In genomic region chr17:28407418-28408250, GRCm38 (mm10) we compare ENCODE assay signal across 8 mouse cellular contexts. TPM values are rescaled to one million over a fixed set of nuclear protein-coding genes. Genes with fewer than 3 reads are reported as not detected.
DNase-seq lines count a peak whose midpoint lies in the region; ATAC-seq and TF ChIP-seq lines count a peak whose summit lies in the region.

No protein-coding gene starts in this region.

- H3K4me2 ChIP-seq in heart, postnatal 0 days (ENCODE audit: low read depth, low read length), result no peak overlapping the region
- no peak overlapping the region for H3K4me2 ChIP-seq in liver, embryonic 14.5 days (ENCODE audit: low read depth)
- no peak overlapping the region for H3K4me2 ChIP-seq in stomach, embryonic 14.5 days (replicated peaks; ENCODE audit: low read depth, low read length)

- peak; percentile 90 for ATAC-seq in heart, postnatal 0 days (ENCODE audit: insufficient read depth, low read depth)
- ATAC-seq in liver, embryonic 14.5 days (ENCODE audit: insufficient read depth), result peak; percentile 63; the same call in 1 of the 2 replicates
- ATAC-seq in stomach, embryonic 14.5 days (ENCODE audit: insufficient number of reproducible peaks, insufficient read depth, low FRiP score, low read depth), result peak; percentile 61; the same call in 1 of the 2 replicates

- peaks cover 6% of the 10 kb centered on the region; the same call in 1 of the 2 replicates for H3K9me3 ChIP-seq in forebrain, embryonic 10.5 days
- H3K9me3 ChIP-seq in heart, postnatal 0 days (replicated peaks; ENCODE audit: control insufficient read depth, low read length), result no peaks in the 10 kb centered on the region
- no peaks in the 10 kb centered on the region for H3K9me3 ChIP-seq in liver, embryonic 14.5 days (ENCODE audit: control insufficient read depth, low read length)
- no peaks in the 10 kb centered on the region for H3K9me3 ChIP-seq in stomach, embryonic 14.5 days (ENCODE audit: control insufficient read depth, low read depth, low read length)

- H3K36me3 ChIP-seq in forebrain, embryonic 10.5 days (replicated peaks), result peaks cover 66% of the 10 kb centered on the region
- H3K36me3 ChIP-seq in heart, postnatal 0 days (replicated peaks; ENCODE audit: control insufficient read depth, insufficient read depth, low read length), result peaks cover 28% of the 10 kb centered on the region
- peaks cover 3% of the 10 kb centered on the region; the same call in 1 of the 2 replicates for H3K36me3 ChIP-seq in liver, embryonic 14.5 days (replicated peaks; ENCODE audit: control insufficient read depth, insufficient read depth, low read depth)
- H3K36me3 ChIP-seq in stomach, embryonic 14.5 days (ENCODE audit: control insufficient read depth, insufficient read depth, low read length), result no peaks in the 10 kb centered on the region; the same call in 1 of the 2 replicates

- no peak overlapping the region for H3K4me3 ChIP-seq in forebrain, embryonic 10.5 days
- no peak overlapping the region for H3K4me3 ChIP-seq in heart, postnatal 0 days (ENCODE audit: low read depth, low read length)
- no peak overlapping the region for H3K4me3 ChIP-seq in liver, embryonic 14.5 days (ENCODE audit: insufficient read depth in 1 of 2, low read depth in 2 of 2, low read length in 2 of 2)
- no peak overlapping the region for H3K4me3 ChIP-seq in stomach, embryonic 14.5 days (ENCODE audit: low read depth, low read length)

- peak; percentile 97 for TF ChIP-seq CTCF in heart, postnatal 0 days (IDR thresholded peaks at IDR 0.05; ENCODE audit: low read depth)
- peak; percentile 95 for TF ChIP-seq CTCF in liver, embryonic 14.5 days (IDR thresholded peaks at IDR 0.05; ENCODE audit: low read depth)

- peak; percentile 88 for DNase-seq in CD4-positive helper T cell, adult 2 months (ENCODE audit: low read depth, low spot score)
- DNase-seq in brain, adult 2 months (ENCODE audit: low read depth, low spot score), result peak; percentile 93
- peak; percentile 59 for DNase-seq in forebrain, embryonic 10.5 days (ENCODE audit: extremely low spot score, low spot score)
- peak; percentile 87 for DNase-seq in heart, postnatal 0 days (ENCODE audit: low spot score)
- peak; percentile 86 to 88 for DNase-seq in kidney, postnatal 36 days
- peak; percentile 34 to 49 (median 39) for DNase-seq in liver, embryonic 14.5 days (ENCODE audit: low read depth in 3 of 3, low spot score in 3 of 3)
- DNase-seq in neural tube, embryonic 10.5 days (ENCODE audit: extremely low spot score, low spot score), result peak; percentile 60

- H3K9ac ChIP-seq in heart, postnatal 0 days (replicated peaks; ENCODE audit: low read depth, low read length), result no peak overlapping the region
- H3K9ac ChIP-seq in liver, embryonic 14.5 days (replicated peaks), result no peak overlapping the region
- no peak overlapping the region for H3K9ac ChIP-seq in stomach, embryonic 14.5 days (replicated peaks; ENCODE audit: low read depth, low read length)

- WGBS in forebrain, embryonic 10.5 days, result 54% methylated on average over 15 of the region's 15 CpGs
- 37% methylated on average over 15 of the region's 15 CpGs for WGBS in heart, postnatal 0 days
- WGBS in liver, embryonic 14.5 days (ENCODE audit: insufficient replicate concordance), result 20% methylated on average over 15 of the region's 15 CpGs
- 35% methylated on average over 15 of the region's 15 CpGs for WGBS in stomach, embryonic 14.5 days

- H3K4me1 ChIP-seq in forebrain, embryonic 10.5 days, result no peaks in the 10 kb centered on the region
- H3K4me1 ChIP-seq in heart, postnatal 0 days (ENCODE audit: control insufficient read depth, insufficient read depth), result no peaks in the 10 kb centered on the region
- H3K4me1 ChIP-seq in liver, embryonic 14.5 days (replicated peaks; ENCODE audit: control insufficient read depth in 2 of 2, insufficient read depth in 2 of 2, low read length in 1 of 2), result 0 out of 4 replicates have a peak, but pooled peaks cover 0 to 2% of the 10 kb centered on the region in 2 experiments
- H3K4me1 ChIP-seq in stomach, embryonic 14.5 days (ENCODE audit: control insufficient read depth, insufficient read depth, low read length), result no peaks in the 10 kb centered on the region

- no peak overlapping the region for H3K27ac ChIP-seq in forebrain, embryonic 10.5 days
- peak overlapping the region; percentile 36; the same call in 1 of the 2 replicates for H3K27ac ChIP-seq in heart, postnatal 0 days (ENCODE audit: low read depth)
- no peak overlapping the region for H3K27ac ChIP-seq in liver, embryonic 14.5 days
- no peak overlapping the region for H3K27ac ChIP-seq in stomach, embryonic 14.5 days (ENCODE audit: low read length)

- no peaks in the 10 kb centered on the region for H3K27me3 ChIP-seq in forebrain, embryonic 10.5 days (ENCODE audit: poor library complexity, severe bottlenecking)
- H3K27me3 ChIP-seq in heart, postnatal 0 days (ENCODE audit: control insufficient read depth, insufficient read depth, low read length), result no peaks in the 10 kb centered on the region
- no peaks in the 10 kb centered on the region for H3K27me3 ChIP-seq in liver, embryonic 14.5 days (ENCODE audit: control insufficient read depth, insufficient read depth, low read length)
- no peaks in the 10 kb centered on the region for H3K27me3 ChIP-seq in stomach, embryonic 14.5 days (ENCODE audit: control insufficient read depth, insufficient read depth, low read length)

- no peak for TF ChIP-seq EP300 in heart, postnatal 0 days (IDR thresholded peaks at IDR 0.05; ENCODE audit: low read depth)
- TF ChIP-seq EP300 in liver, embryonic 14.5 days (IDR thresholded peaks at IDR 0.05; ENCODE audit: low read depth), result no peak

RNA-seq across cellular contexts. Expression of gene Tulp1, which starts 42.6 kb away (rescaled TPM):
- 3.5 and 3.8 TPM in 2 replicates for polyA plus RNA-seq in forebrain, embryonic 10.5 days (2016; fragmentation: Nextera tagmentation; extraction: Ambion mirVana)
- total RNA-seq in heart, postnatal 0 days (2014; rRNA removed; ENCODE audit: low replicate concordance), result 0.61 and 5.3 TPM in 2 replicates
- 0.86 and 1.3 TPM in 2 replicates for polyA plus RNA-seq in heart, postnatal 0 days (2015; fragmentation: Nextera tagmentation; extraction: Ambion mirVana)
- polyA plus RNA-seq in liver, embryonic 14.5 days (2012; rRNA removed), result 0.12 and 0.26 TPM in 2 replicates
- 0.28 and 0.42 TPM in 2 replicates for polyA plus RNA-seq in liver, embryonic 14.5 days (2014; fragmentation: Nextera tagmentation; extraction: Ambion mirVana)
- polyA plus RNA-seq in stomach, embryonic 14.5 days (2014; fragmentation: Nextera tagmentation; extraction: Ambion mirVana), result 5.2 and 6.6 TPM in 2 replicates

RNA-seq across cellular contexts. Expression of gene Tead3, which starts 57.0 kb away (rescaled TPM):
- polyA plus RNA-seq in forebrain, embryonic 10.5 days (2016; fragmentation: Nextera tagmentation; extraction: Ambion mirVana), result 5.2 and 5.5 TPM in 2 replicates
- total RNA-seq in heart, postnatal 0 days (2014; rRNA removed; ENCODE audit: low replicate concordance), result 13.1 and 19.7 TPM in 2 replicates
- polyA plus RNA-seq in heart, postnatal 0 days (2015; fragmentation: Nextera tagmentation; extraction: Ambion mirVana), result 3.2 and 3.3 TPM in 2 replicates
- polyA plus RNA-seq in liver, embryonic 14.5 days (2012; rRNA removed), result 2.0 and 2.2 TPM in 2 replicates
- polyA plus RNA-seq in liver, embryonic 14.5 days (2014; fragmentation: Nextera tagmentation; extraction: Ambion mirVana), result 0.52 and 0.63 TPM in 2 replicates
- polyA plus RNA-seq in stomach, embryonic 14.5 days (2014; fragmentation: Nextera tagmentation; extraction: Ambion mirVana), result 15.7 and 16.0 TPM in 2 replicates

Comparison
In these comparisons a context has a peak if more than half of its experiments do, and no peak if none do; other contexts are left out.
1. DNase-seq: peak in every context shown above with its lines; median percentile 93 in brain, adult 2 months; 88 in CD4-positive helper T cell, adult 2 months; 87 in heart, postnatal 0 days; 87 in kidney, postnatal 36 days; 60 in neural tube, embryonic 10.5 days; 59 in forebrain, embryonic 10.5 days; 39 in liver, embryonic 14.5 days.